Mouse (Mus musculus): Measurements from ENCODE around the gene Dennd1a.

The Dennd1a gene

DNA sequence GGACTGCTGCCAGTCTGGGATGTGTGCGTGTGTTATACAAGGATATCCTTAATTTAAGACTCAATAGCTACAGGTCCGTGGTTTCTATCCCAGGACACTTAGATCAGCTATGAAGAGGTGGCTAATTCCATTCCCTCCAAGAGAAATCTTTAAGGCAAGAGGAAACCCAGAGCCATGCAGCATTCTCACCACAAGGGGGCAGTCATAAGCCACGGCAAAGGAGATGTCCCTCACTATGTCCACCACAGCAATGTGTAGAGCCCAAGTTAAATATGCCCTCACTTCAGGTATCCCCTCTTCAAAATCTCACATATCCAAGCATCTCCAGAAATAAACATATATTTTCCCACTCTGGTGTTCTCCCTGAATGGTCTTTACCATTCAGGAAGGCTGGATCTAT lies 471.5 kb downstream of the Dennd1a start:
- DNase-seq (ENCODE audit: low read depth, low spot score) = peak; percentile 53

DNA sequence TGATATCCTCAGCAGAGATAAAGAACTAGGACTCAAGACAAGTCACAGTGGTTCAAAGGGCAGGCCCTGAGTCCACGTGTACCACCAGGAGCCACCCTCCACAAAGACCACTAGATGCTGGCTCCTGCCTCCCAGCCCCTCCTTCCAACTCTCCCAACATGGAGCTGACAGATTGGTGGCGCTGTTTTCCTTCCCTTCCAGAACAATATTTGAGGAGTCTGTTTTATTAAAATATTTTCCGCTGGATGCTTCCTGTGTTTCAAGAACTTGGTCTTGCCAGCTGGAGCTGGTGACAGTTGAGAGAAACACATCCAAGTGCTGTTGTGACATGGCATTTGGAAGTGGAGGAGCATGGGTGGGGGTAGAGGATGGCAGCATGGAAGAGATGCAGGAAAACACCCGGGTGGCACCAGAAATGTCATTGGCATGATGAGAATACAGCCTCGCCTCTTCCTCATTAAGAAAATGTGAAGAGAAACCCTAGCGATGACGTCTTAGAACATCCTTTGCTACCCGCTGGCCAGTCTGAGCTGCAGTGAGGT lies 472.3 kb downstream of the Dennd1a start:
- no peak for DNase-seq (ENCODE audit: low read depth, low spot score)

DNA sequence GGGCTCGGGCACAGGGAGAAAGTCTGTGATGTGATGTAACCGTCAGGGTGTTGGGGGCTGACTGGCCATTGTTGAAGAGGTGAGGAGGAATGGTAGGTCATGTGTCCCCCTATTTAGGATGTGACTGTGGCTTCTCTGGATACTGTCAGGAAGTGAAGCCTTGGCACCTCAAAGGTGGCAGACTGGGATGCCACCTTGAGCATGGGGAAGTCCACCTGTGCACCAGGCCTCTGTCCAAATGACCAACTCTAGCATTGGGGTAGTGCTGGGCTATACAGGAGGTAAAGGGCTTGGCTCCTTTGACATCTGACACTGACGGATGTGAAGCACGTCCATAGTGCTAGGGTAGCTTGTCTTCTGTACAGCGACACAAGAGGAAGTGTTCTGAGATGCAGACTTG lies 474.8 kb downstream of the Dennd1a start:
- no peak for DNase-seq (ENCODE audit: low read depth, low spot score)

DNA sequence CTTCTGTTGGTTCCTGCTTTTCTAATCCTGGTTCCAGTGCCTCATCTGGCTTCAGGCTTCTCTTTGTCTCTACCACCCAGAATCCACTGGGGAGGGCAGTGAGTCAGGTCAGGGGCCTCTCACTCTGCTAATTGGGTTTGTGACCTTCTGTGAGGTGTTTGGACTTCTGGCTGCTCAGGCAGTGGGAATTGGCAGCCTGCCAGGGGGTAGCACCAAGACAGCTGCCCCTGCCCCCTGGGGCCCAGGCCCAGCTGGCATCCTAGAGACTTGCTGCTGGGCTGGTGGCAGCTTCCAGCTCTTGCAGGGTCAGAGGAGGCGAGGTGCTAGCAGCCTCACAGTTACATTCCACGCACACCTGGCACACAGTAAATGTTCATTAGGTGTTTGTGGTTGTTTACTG lies 475.5 kb downstream of the Dennd1a start:
- DNase-seq (ENCODE audit: low read depth, low spot score) = no peak

DNA sequence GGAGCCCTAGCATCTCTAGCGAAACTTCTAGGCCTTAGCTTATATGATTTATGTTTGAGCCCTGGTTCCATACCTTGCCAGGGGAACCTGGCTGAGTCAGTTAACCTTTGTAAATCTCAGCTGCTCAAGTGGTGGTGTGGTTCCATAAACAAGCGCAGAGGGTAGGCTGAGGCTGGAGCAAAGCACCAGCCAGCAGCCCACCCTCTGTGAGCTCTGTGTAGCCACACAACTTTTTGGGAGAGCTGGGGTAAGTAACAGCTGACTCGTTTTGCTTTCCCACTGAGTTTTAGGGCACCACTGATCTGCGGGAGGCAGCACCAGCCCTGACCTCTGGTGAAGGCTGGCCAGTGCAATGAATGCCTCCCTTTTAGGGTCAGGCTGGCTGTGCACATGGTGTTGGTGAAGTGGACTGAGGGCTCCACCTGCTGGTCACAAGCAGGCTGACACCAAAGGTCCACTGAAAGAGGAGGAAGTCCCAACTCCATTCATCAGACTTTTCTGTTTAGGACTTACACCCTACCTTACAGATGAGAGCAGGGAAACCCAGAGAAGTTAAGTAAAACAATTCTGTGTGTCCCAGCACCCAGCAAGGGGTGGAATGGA lies 484.5 kb downstream of the Dennd1a start:
- peak; percentile 54 for DNase-seq (ENCODE audit: low read depth, low spot score)

DNA sequence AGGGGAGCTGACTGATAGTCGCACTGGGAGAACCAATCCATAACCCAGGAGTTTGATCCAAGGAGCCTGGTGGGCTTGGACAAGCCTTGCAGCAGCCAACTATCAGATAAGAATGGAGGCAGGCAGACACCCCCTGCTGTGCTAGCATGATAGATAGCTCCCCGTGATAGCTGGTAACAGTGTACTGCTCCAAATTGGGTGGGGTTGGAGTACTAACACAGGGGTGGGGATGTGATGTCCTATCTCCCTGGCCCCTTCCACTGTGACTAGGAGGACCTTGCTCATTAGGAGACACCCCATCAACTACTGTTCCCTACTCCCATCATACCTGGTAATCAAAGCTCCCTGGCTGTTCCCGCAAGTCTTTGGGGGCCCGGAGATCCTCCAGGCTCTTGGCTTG lies 485.5 kb downstream of the Dennd1a start:
- no peak for DNase-seq (ENCODE audit: low read depth, low spot score)

DNA sequence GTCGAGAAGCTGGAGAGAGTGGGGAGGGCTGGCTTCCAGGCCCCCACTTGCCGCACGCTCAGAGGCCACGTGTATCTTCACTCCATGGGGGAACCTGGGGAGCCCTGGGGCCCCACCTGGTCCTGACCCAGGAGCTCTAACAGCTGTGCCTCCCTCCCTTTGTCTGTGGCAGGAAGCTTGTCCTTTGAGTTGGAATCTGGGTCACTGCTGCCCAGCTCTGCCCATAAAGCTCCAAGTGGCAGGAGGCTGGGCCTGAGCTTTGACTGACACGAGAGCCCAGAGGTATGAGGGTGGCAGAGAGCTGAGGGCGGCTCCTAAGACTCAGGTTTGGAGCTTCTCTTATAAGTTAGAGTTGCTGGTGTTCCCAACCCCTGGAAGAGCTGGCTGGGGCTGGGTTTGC lies 488.1 kb downstream of the Dennd1a start:
- no peak for DNase-seq (ENCODE audit: low read depth, low spot score)

DNA sequence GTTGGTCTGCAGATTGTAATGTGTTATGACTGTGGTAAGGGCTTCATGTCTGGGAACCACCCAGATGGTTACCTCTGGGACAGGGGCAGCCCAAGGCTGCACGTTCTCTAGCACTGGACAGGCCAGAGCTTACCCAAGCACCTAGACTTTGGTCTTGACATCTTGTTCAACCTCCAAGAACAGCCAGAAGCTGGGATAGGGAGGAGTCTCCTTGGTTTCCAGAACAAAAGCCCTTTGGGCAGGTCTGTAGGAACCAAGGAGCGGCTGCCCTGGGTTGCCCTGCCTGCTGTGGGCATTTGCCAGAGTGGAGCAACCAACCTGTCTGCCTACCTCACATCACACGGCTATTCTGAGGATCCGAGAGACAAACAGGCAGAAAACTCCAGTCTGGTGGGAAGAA lies 490.1 kb downstream of the Dennd1a start:
- DNase-seq (ENCODE audit: low read depth, low spot score) = no peak

DNA sequence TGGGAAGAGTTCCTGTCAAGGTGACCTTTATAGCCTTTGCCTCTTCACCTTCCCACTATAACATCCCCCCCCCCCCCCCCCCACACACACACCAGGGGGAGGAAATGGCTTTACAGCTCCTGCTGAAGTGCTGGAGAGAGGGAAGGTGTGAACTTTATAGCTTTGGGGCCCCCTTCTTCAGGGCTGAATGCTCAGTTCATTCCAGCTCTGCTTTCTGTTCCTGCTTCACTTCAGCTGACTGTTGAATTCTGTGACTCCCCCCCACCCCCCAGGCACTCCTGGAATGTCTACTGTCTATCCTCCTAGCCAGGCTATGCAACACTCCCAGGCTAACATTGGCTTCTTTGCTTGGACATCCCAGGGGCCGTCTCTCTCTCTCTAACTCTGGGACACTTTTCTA lies 491.2 kb downstream of the Dennd1a start:
- DNase-seq (ENCODE audit: low read depth, low spot score) = no peak

DNA sequence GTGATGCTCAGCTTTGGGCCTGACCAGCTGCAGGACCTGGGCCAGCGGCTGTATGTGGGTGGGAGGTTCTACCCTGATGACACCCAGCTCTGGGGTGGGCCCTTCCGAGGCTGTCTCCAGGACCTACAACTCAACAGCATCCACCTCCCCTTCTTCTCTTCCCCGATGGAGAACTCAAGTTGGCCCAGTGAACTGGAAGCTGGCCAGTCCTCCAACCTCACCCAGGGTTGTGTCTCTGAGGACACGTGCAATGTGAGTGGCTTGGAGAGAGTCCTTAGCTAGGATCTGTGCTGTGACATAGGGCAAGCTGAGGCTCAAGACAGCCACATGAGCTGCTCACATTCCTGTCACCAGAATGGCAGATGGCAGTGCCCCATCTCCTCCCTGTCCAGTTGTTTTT lies 495.9 kb downstream of the Dennd1a start:
- no peak for DNase-seq (ENCODE audit: low read depth, low spot score)

DNA sequence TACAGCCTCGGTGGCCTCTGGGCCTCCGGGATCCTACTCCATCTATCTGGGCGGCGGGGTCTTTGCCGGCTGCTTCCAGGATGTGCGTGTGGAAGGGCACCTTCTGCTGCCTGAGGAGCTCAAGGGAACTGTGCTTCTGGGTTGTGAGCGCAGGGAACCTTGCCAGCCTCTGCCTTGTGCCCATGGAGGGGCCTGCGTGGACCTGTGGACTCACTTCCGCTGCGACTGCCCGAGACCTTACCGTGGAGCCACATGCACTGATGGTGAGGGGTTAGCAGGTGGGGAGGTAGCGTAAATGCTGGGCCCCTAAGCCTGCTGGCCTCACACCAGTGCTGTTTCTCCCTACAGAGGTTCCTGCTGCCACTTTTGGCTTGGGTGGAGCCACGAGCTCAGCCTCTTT lies 496.5 kb downstream of the Dennd1a start:
- DNase-seq (ENCODE audit: low read depth, low spot score) = no peak

DNA sequence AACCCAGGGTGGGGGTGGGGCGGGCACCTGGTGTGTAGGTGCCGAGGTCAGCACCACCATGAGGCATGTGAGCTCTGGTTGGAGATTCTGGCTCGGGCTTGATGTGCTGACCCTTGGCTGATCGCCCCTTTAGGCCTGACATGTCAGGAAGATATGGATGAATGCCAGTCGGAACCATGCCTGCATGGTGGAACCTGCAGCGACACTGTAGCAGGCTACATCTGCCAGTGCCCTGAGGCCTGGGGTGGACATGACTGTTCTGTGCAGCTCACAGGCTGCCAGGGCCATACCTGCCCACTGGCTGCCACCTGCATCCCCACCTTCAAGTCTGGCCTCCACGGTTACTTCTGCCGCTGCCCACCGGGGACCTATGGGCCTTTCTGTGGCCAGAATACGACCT lies 497.2 kb downstream of the Dennd1a start:
- DNase-seq (ENCODE audit: low read depth, low spot score) = no peak

DNA sequence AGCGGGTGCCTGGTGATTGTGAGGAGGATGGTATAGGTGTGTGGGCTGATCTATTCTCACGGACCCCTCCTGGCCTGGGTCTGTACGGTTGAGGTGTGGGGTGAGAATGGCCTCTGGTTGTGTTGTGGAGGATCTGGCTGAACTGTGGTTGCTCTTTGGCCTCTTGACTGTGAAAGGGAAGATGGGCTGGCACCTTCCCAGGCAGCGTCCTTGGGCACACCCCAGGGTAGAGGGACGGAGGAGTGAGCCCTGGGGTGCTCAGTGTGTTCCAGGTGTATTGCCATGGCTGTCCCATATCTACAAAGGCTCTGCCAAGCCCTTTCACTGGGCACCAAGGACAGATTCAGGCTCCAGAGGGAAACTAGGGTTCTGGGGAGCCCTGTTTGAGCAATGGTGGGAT lies 498.2 kb downstream of the Dennd1a start:
- no peak for DNase-seq (ENCODE audit: low read depth, low spot score)

DNA sequence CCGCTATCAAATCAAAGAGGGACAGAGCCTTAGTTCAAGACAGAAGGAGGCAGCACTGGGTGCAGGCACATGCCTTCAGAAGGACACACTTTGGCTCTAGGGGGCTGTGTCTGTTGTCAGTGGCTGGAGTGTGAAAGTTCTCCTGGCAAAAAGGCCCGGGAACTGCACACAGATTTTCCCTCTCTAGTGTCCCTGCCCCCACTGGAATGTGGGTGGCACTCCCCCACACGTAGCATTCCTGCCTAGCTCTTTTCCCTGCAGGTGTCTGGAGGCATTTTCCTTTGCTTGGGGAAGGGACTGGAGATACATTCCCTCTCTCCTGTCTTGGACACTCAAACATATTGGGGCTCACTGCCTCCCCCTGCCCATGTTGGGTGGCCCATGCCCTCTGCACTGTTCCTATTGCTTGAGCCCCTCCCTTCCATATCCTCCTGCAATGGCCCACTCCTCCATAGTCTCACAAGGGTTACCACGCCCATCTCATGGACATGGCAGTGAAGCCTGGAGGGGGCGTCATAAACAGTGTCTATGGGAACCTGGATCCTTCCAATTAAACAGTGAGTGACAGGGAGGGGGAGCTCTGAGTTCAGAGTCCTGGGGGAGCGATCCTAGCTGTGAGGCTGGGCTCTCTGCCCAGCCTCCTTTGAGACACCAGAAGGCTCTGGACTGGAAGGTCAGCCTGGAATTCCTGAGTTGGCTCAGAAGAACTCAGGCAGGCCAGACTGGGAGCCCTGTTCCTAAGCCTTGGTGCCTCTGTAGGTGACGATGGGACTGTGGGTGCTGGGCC lies 498.8 kb downstream of the Dennd1a start:
- DNase-seq (ENCODE audit: low read depth, low spot score) = no peak

DNA sequence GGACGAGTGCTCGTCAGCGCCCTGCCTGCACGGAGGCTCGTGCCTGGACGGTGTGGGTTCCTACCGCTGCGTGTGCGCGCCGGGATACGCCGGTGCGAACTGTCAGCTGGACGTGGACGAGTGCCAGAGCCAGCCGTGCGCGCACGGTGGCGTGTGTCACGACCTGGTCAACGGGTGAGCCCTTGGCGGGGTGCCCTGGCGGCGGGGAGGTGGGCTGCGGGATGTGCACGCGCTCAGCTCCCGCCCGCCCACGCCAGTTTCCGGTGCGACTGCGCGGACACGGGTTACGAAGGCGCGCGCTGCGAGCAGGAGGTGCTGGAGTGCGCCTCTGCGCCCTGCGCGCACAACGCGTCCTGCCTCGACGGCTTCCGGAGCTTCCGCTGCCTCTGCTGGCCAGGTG lies 500.7 kb downstream of the Dennd1a start:
- no peak for DNase-seq (ENCODE audit: low read depth, low spot score)

DNA sequence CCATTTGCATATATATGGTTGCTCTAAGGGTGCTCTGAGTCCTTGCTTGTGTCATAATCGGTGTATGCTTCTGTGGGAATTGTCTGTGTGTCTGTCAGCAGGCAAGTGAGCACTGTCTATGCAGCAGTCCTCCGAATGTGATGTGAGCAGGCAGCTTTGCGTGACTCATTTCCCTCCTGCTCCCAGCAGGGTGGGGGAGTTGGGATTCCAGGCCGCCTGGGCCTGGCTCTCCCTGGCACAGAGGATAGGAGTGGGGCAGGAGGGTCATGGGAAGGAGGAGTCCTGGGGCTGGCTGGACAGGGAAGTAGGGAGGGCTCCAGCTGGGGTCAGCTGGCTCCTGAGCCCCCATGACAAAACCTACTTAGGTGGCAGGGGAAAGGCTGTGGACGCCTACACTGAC lies 502.7 kb downstream of the Dennd1a start:
- no peak for DNase-seq (ENCODE audit: low read depth, low spot score)

DNA sequence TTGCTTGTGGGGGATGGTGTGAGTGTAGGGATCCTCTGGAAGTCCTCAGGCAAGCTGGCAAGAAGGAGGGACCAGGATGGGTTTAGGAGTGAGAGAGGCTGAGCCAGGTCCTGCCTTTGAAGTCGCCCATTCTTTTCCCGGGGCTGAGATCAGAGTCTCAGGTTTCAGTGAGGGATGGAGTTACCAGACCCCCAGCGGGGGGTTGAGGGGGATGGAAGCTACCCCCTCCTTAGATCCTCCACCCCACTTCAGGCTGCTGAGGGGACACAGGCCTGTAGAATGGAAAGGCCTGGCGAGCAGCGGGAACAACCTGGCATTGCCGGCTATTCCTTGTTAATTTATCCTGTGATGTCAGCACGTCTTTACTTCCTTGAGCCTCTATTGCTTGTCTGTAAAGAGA lies 505.2 kb downstream of the Dennd1a start:
- no peak for DNase-seq (ENCODE audit: low read depth, low spot score)

DNA sequence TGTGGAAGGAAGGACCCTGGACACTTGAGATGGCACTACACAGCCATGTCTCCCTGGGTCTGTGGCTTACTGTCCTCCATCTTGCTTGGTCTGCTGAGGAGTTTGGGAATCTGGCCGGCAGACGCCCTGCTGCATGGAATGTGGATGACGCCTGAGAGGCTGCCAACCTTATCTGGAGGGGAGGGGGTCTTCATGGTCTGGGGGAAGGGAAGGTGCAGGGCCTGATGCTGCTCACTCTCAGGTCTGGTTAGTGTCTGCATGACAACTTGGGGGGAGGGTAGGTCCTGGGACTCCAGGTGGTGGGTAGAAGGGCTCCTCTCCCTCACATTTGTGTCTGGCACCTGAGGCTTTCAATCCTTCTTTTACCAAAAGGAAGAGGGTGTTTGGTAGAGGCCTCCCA lies 505.8 kb downstream of the Dennd1a start:
- DNase-seq (ENCODE audit: low read depth, low spot score) = no peak

DNA sequence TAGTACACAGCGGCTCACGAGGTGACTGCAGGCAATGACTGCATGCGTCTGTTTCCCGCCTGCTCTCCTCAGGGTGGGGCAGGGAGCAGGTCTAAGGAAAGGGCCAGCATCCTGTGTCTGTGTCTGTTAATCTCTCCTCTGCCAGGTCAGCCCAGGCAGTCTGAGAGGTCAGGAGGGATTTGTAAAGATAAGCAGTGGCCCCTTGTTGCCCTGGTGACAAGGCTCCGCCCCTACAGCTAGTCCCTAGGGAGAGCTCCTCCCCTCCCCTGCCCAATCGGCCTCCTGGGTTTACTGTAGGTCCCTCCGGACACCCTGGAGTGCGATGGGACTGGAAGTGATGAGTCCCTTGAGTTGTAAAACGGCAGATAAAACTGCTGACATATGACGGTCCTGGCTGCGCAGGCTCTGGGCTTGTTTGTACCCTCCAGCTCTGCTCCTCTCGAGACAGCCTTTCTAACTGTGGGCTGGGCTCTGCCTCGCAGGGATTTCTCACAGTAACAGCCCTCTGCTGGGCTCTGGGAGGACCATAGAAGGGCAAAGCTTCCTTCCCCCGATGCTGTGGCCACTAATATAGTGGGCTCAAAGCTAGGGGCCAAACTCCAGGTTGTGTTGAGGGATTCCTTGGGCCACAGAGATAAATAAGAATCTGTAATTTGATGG lies 506.8 kb downstream of the Dennd1a start:
- no peak for DNase-seq (ENCODE audit: low read depth, low spot score)

DNA sequence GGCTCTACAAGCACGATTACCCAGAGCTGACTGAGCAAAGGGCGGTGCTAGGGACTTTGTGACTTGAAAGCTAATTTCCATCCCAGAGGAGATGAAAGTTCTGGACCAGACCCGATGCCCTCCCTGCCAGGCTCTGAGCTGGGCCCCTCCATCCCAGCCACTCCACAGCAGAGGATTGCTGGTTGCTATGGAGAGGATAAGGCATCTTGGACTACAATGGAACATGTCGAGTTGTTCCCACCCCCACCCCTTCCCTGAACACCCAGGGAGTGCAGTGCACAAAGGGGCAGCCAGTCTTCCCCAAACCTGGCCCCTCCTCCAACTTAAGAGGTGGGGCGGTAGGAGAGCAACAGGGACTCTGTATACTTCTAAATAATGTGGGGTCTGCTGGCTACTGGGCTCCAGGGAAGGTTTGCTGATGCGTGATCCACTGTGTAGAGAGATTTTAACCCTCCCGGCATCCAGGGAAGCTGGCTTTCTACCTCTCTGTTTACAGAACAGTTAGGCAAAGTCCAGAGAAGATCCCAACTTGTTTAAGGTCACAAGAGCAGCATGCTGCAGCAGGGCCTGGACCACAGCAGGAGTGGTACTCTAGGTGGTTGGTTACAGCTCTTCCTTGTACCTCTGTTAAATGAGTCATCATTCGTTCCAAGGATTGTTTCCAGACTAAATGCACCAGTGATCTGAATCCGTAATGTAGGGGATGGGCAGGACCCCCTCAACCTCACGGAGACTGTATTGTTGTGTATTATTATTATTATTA lies 509.1 kb downstream of the Dennd1a start:
- no peak for DNase-seq (ENCODE audit: low read depth, low spot score)

DNA sequence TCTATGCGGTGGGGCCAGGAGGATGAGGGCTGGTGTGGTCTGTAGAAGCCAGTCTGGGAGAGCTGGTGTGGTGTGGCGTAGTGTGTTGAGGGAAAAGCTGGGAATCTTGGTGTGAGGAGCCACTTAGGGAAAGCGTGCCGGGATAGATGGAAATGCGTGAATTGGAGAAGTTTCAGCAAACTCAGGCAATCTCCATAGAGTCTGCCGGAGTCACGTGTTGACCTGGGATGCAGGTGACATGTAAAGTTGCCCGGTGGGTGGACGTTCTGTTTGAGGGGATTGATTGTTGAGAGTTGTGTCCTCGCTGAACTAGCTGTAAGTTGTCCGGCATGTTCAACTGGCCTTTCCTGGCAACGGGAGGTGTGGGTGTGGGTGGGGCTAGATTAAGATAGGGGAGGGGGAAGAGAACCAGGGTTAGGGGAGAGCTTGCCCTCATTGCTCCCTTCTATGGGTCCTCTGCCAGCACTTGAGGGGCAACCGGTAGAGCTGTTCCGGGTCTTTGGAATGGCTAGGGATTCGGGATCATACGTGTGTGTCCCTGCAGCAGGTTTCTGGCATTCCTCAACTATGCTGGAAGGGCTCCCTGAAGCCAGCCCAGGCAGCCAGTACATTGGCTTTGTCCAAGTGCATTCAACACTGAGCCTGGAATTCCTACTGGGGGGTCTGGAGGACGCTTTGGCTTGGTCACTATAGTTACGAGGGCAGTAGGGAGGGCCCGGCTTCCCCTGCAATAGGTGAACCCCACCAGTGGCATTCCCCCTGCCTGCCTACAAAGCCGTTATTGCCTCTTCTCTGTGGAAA lies 510.4 kb downstream of the Dennd1a start:
- no peak for DNase-seq (ENCODE audit: low read depth, low spot score)
